Mouse (Mus musculus): Measurements from ENCODE around the gene Bdkrb2. TPM values are rescaled to one million over a fixed set of nuclear protein-coding genes. Genes with fewer than 3 reads are reported as not detected.
A peak's percentile ranks its signal among the peaks of the same experiment; 100 is the strongest.

Gene Bdkrb2
- total RNA-seq, 2 experiments from 2014 or later: 0.40 to 0.45 TPM

GRCm38 (mm10) chr12:105535968-105536760 is 26.9 kb upstream of the Bdkrb2 start:
- TF ChIP-seq CTCF (IDR thresholded peaks at IDR 0.05): no peak
- H3K4me3 ChIP-seq: no peak overlapping the region
- no peak for DNase-seq (ENCODE audit: extremely low spot score in 1 of 2, low spot score in 2 of 2)
- intact Hi-C loops (cut with DNase I): no loop called here
- no peak overlapping the region for H3K27ac ChIP-seq

- DNase-seq (ENCODE audit: extremely low spot score in 1 of 2, low spot score in 2 of 2): no peak
- Histone ChIP-seq H3K4me3 (no peak overlapping the region), H3K27ac (no peak overlapping the region)
- no peak for TF ChIP-seq CTCF (IDR thresholded peaks at IDR 0.05)
- intact Hi-C loops (cut with DNase I): no loop called here
These were observed 25.9 kb upstream of the Bdkrb2 start for GRCm38 (mm10) chr12:105537162-105537561.

DNA sequence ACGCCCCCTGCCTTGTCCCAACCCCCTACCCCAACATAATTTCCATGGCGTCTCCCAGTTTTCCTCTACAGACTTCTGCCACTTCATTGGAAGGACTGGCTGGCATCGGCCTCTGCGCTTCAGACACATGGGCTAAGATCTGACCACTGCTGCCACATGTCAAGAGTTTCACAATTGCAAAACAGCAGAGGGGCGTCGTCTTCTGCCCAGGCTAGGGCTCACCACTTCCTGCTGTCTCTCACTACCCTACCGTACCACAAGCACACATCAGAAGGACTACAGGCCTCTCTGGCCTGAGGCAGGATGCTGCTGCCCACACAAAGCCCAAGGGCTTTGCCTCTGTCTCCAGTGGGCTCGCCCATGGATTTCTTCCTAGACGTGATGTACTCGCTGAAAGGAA is 23.4 kb upstream of the Bdkrb2 start:
- TF ChIP-seq CTCF (IDR thresholded peaks at IDR 0.05): no peak
- no peak for DNase-seq (ENCODE audit: extremely low spot score in 1 of 2, low spot score in 2 of 2)
- intact Hi-C loops (cut with DNase I): no loop called here

DNA sequence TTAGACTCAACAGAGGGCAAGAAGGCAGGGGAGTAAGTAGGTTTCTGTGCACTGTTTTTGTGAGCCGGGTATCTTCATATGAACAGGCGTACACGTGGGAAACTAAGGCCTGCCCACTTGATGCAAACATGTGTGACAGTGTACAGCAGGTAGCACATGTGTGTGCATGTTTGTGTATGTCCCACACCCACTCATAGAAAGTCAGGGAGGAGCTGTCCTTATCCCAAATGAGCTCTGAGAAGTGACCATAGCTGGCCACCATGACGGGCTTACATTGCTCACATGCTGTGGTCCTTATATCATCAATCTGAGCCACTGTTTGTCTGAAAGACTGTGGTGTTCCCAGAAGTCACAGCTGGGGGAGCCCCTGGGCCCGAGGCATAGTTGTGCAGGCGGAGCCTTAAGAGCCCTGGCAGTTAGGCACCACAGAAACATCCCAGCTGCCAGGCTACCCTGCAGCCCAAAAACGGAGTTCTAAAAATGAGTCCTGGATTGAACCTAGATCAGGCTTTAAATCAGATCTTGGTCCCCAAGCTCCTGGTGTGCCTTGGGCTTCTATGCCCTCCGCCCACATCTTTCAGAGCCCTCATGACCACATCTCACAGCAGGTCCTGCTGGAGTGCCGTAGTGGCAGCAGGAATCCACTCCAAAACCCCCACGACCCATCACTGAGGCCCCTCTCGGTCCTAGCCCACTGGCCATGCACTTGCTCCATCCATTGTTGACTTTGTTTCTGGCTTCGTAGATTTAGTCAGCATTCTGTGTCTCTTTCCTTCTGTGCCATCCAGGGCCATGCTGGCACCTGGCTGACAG is 21.2 kb upstream of the Bdkrb2 start:
- DNase-seq (ENCODE audit: extremely low spot score in 1 of 2, low spot score in 2 of 2): no peak
- no peak; the same call in 1 of the 2 replicates for TF ChIP-seq CTCF (IDR thresholded peaks at IDR 0.05)
- no peak overlapping the region for H3K27ac ChIP-seq
- intact Hi-C loops (cut with DNase I): no loop called here
- H3K4me3 ChIP-seq: no peak overlapping the region

More for the DNA sequence above, 23.4 kb upstream of the Bdkrb2 start:
- Histone ChIP-seq H3K27ac (no peak overlapping the region), H3K4me3 (no peak overlapping the region)

- no peak overlapping the region for H3K27ac ChIP-seq
- no peak for DNase-seq (ENCODE audit: extremely low spot score in 1 of 2, low spot score in 2 of 2)
- TF ChIP-seq CTCF (IDR thresholded peaks at IDR 0.05): no peak
- intact Hi-C loops (cut with DNase I): no loop called here
- no peak overlapping the region for H3K4me3 ChIP-seq
These were observed 20.5 kb upstream of the Bdkrb2 start for GRCm38 (mm10) chr12:105542513-105542912.

- H3K27ac ChIP-seq: peak overlapping the region; percentile 34; the same call in 1 of the 2 replicates
- intact Hi-C loops (cut with DNase I): no loop called here
- no peak for DNase-seq (ENCODE audit: extremely low spot score in 1 of 2, low spot score in 2 of 2)
- TF ChIP-seq CTCF (IDR thresholded peaks at IDR 0.05): no peak
- no peak overlapping the region for H3K4me3 ChIP-seq
These were observed 19.9 kb upstream of the Bdkrb2 start for GRCm38 (mm10) chr12:105543176-105543575.

DNA sequence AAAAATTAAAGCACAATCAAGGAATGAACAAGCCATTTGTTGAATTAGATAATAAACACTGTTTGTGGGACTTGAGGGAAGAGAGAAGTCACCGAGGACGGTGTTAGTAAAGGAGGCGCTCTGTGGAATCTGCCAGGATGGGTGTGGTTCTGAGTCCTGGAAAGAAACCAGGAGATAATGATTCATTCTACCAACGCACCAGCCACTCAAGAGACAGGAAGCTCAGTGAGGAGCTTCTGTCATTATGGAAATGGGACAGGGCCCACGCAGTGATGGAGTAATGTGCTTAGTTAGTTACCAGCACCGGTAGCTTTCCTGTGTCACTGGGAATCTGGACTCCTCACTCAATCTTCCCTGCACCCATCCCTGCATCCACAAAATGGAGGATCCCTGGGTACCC is 19.3 kb upstream of the Bdkrb2 start:
- Histone ChIP-seq H3K4me3 (no peak overlapping the region), H3K27ac (peak overlapping the region; percentile 34; the same call in 1 of the 2 replicates)
- no peak for TF ChIP-seq CTCF (IDR thresholded peaks at IDR 0.05)
- intact Hi-C loops (cut with DNase I): no loop called here
- DNase-seq (ENCODE audit: extremely low spot score in 1 of 2, low spot score in 2 of 2): peak; percentile 43 to 45

- Histone ChIP-seq H3K27ac (no peak overlapping the region), H3K4me3 (no peak overlapping the region)
- intact Hi-C loops (cut with DNase I): no loop called here
- no peak for DNase-seq (ENCODE audit: extremely low spot score in 1 of 2, low spot score in 2 of 2)
- no peak for TF ChIP-seq CTCF (IDR thresholded peaks at IDR 0.05)
These were observed 18.2 kb upstream of the Bdkrb2 start for GRCm38 (mm10) chr12:105544872-105545271.

GRCm38 (mm10) chr12:105545696-105546435 is 17.2 kb upstream of the Bdkrb2 start:
- H3K4me3 ChIP-seq: no peak overlapping the region
- no peak for TF ChIP-seq CTCF (IDR thresholded peaks at IDR 0.05)
- intact Hi-C loops (cut with DNase I): no loop called here

GRCm38 (mm10) chr12:105546538-105546937 is 16.5 kb upstream of the Bdkrb2 start:
- H3K4me3 ChIP-seq: no peak overlapping the region
- TF ChIP-seq CTCF (IDR thresholded peaks at IDR 0.05): no peak
- no peak overlapping the region for H3K27ac ChIP-seq
- no peak for DNase-seq (ENCODE audit: extremely low spot score in 1 of 2, low spot score in 2 of 2)
- intact Hi-C loops (cut with DNase I): no loop called here

More at GRCm38 (mm10) chr12:105545696-105546435, 17.2 kb upstream of the Bdkrb2 start:
- no peak overlapping the region for H3K27ac ChIP-seq
- no peak for DNase-seq (ENCODE audit: extremely low spot score in 1 of 2, low spot score in 2 of 2)

GRCm38 (mm10) chr12:105547151-105547550 is 15.9 kb upstream of the Bdkrb2 start:
- intact Hi-C loops (cut with DNase I): no loop called here
- DNase-seq (ENCODE audit: extremely low spot score in 1 of 2, low spot score in 2 of 2): no peak
- Histone ChIP-seq H3K4me3 (no peak overlapping the region), H3K27ac (no peak overlapping the region)
- TF ChIP-seq CTCF (IDR thresholded peaks at IDR 0.05): no peak

DNA sequence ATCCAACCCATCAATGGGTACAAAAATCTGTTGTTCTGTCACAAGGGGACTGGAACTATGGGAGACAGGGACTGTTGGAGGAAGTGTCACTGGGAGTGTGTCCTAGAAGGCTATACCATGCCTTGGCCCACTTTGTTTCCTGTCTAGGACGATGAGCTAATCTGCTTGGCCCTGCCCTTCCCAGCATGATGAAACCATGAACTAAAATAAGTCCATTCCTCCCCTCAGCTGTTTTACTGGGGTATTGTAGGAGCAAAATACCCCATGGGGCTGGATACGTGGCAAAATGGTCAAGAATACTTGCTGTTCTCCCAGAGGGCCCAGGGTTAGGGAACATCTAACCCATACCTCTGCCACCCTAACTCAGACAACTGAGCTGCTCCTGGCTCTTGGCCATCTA is 15.0 kb upstream of the Bdkrb2 start:
- TF ChIP-seq CTCF (IDR thresholded peaks at IDR 0.05): no peak
- no peak for DNase-seq (ENCODE audit: extremely low spot score in 1 of 2, low spot score in 2 of 2)
- intact Hi-C loops (cut with DNase I): no loop called here
- Histone ChIP-seq H3K4me3 (no peak overlapping the region), H3K27ac (no peak overlapping the region)
